Mouse (Mus musculus) limb, embryonic 11.5 days (tissue): Measurements from ENCODE around the gene Dscam. TPM values are rescaled to one million over a fixed set of nuclear protein-coding genes. Genes with fewer than 3 reads are reported as not detected.

Experiments
- ATAC-seq: fragments of 200-750 bp; cut with Nextera tagmentation; 2 replicates; pipeline ENCODE4 v1.8.0; 2017; ENCODE audit warnings: low read depth; ENCODE audit not compliant: insufficient number of reproducible peaks, low FRiP score, low TSS enrichment
- DNase-seq: peaks from one replicate; pipeline ENCODE4 v3.0.0-alpha.2; 2015; ENCODE audit warnings: low spot score
- H3K27ac ChIP-seq: fragments of 300-500 bp; sonication (generic); replicated peaks from 2 replicates; pipeline ENCODE4 v1.5.1; 2014; ENCODE audit warnings: low read depth, mild to moderate bottlenecking, low read length
- H3K27me3 ChIP-seq: fragments of 300-500 bp; sonication (generic); 2 replicates; pipeline ENCODE4 v1.6.1; 2014; ENCODE audit warnings: mild to moderate bottlenecking, low read length, mixed read lengths; ENCODE audit not compliant: control insufficient read depth, insufficient read depth
- H3K36me3 ChIP-seq: fragments of 300-500 bp; sonication (generic); 2 replicates; pipeline ENCODE4 v1.6.1; 2014; ENCODE audit warnings: mild to moderate bottlenecking, low read length, moderate library complexity, mixed read lengths; ENCODE audit not compliant: control insufficient read depth, insufficient read depth
- H3K4me1 ChIP-seq: fragments of 300-500 bp; sonication (generic); 2 replicates; pipeline ENCODE4 v1.6.1; 2014; ENCODE audit warnings: low read length, mixed read lengths; ENCODE audit not compliant: control insufficient read depth, insufficient read depth
- H3K4me2 ChIP-seq: fragments of 300-500 bp; sonication (generic); 2 replicates; pipeline ENCODE4 v1.6.1; 2014; ENCODE audit warnings: low read depth, mild to moderate bottlenecking, moderate library complexity; ENCODE audit not compliant: severe bottlenecking
- H3K4me3 ChIP-seq: fragments of 300-500 bp; sonication (generic); 2 replicates; pipeline ENCODE4 v1.5.1; 2014; ENCODE audit warnings: low read depth, low read length
- H3K9ac ChIP-seq: fragments of 300-500 bp; sonication (generic); 2 replicates; pipeline ENCODE4 v1.6.1; 2014; ENCODE audit warnings: mild to moderate bottlenecking, low read length
- H3K9me3 ChIP-seq: fragments of 300-500 bp; sonication (generic); 2 replicates; pipeline ENCODE4 v1.6.1; 2016; ENCODE audit warnings: low read length; ENCODE audit not compliant: control insufficient read depth
- WGBS: fragments of 180-500 bp; shearing (Covaris S2); extraction: QIAGEN DNeasy Blood & Tissue Kit; methylation state at CpG from one replicate; pipeline ENCODE4 v1.1.7; 2014; 5-methylcytosine and 5-hydroxymethylcytosine counted together
- polyA plus RNA-seq: library from polyadenylated mRNA; unstranded; fragments of >200 nt; fragmentation: Nextera tagmentation; extraction: Ambion mirVana; gene quantifications from 2 replicates; pipeline ENCODE4 v1.2.1, GENCODE M21; 2014

Dscam gene
- polyA plus RNA-seq, 1 experiment from 2014 or later, result 0.11 TPM

GRCm38 (mm10) chr16:97144544-97145194, 25.9 kb downstream of the Dscam start:
- Histone ChIP-seq H3K4me3 (no peak overlapping the region), H3K4me1 (no peaks in the 10 kb centered on the region), H3K27ac (no peak overlapping the region), H3K9me3 (no peaks in the 10 kb centered on the region), H3K27me3 (no peaks in the 10 kb centered on the region), H3K9ac (no peak overlapping the region), H3K4me2 (no peak overlapping the region), H3K36me3 (no peaks in the 10 kb centered on the region)
- WGBS, result 75% methylated on average over 12 of the region's 12 CpGs
- ATAC-seq (no peak), DNase-seq (no peak)

GRCm38 (mm10) chr16:97141943-97142342, 28.6 kb downstream of the Dscam start:
- Histone ChIP-seq H3K9ac (no peak overlapping the region), H3K4me1 (no peaks in the 10 kb centered on the region), H3K9me3 (no peaks in the 10 kb centered on the region), H3K27ac (no peak overlapping the region), H3K4me3 (no peak overlapping the region), H3K36me3 (no peaks in the 10 kb centered on the region), H3K27me3 (no peaks in the 10 kb centered on the region), H3K4me2 (no peak overlapping the region)
- DNase-seq (no peak), ATAC-seq (no peak)
- 90% methylated on average over 1 of the region's 1 CpGs for WGBS

GRCm38 (mm10) chr16:97135003-97135827, 35.3 kb downstream of the Dscam start:
- DNase-seq (no peak), ATAC-seq (no peak)
- no peak overlapping the region for H3K4me3 ChIP-seq
- WGBS, result 89% methylated on average over 10 of the region's 10 CpGs
- H3K27ac ChIP-seq, result no peak overlapping the region
- no peaks in the 10 kb centered on the region for H3K27me3 ChIP-seq
- H3K4me1 ChIP-seq, result no peaks in the 10 kb centered on the region
- H3K36me3 ChIP-seq, result no peaks in the 10 kb centered on the region
- no peaks in the 10 kb centered on the region for H3K9me3 ChIP-seq
- H3K4me2 ChIP-seq, result no peak overlapping the region
- H3K9ac ChIP-seq, result no peak overlapping the region

- ATAC-seq (no peak), DNase-seq (no peak)
- H3K27me3 ChIP-seq, result no peaks in the 10 kb centered on the region
- no peak overlapping the region for H3K9ac ChIP-seq
- no peak overlapping the region for H3K4me2 ChIP-seq
- no peaks in the 10 kb centered on the region for H3K4me1 ChIP-seq
- no peaks in the 10 kb centered on the region for H3K9me3 ChIP-seq
- H3K27ac ChIP-seq, result no peak overlapping the region
- WGBS, result 74% methylated on average over 2 of the region's 2 CpGs
- no peak overlapping the region for H3K4me3 ChIP-seq
- no peaks in the 10 kb centered on the region for H3K36me3 ChIP-seq
Observed at GRCm38 (mm10) chr16:97127296-97127695, 43.3 kb downstream of the Dscam start.

- H3K27me3 ChIP-seq, result no peaks in the 10 kb centered on the region
- WGBS, result 89% methylated on average over 4 of the region's 4 CpGs
- H3K4me2 ChIP-seq, result no peak overlapping the region
- no peaks in the 10 kb centered on the region for H3K4me1 ChIP-seq
- no peak overlapping the region for H3K27ac ChIP-seq
- no peaks in the 10 kb centered on the region for H3K9me3 ChIP-seq
- no peaks in the 10 kb centered on the region for H3K36me3 ChIP-seq
- no peak for DNase-seq
- no peak overlapping the region for H3K9ac ChIP-seq
- no peak for ATAC-seq
- no peak overlapping the region for H3K4me3 ChIP-seq
Observed at GRCm38 (mm10) chr16:97110028-97110427, 60.5 kb downstream of the Dscam start.

DNA sequence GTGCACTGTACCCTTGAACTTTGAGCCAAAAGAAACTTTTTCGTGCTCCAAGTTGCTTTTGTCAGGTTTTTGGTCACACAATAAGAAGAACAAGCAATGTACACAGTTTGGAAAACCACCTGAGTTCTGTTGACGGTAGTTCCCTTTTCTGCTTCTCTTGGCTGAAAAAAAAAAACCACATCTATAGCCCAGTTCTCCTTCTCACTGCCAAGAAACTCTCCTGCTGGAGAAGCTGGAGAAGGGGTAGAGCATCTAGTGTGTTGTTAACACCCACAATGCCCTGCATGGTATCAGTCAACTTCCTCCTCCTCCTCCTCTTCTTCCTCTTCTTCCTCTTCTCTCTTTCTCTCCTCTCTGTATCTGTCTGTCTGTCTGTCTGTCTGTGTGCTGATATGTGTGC, 65.3 kb downstream of the Dscam start:
- ATAC-seq (no peak), DNase-seq (no peak)
- WGBS, result 75% methylated on average over 2 of the region's 2 CpGs
- no peaks in the 10 kb centered on the region for H3K36me3 ChIP-seq
- no peak overlapping the region for H3K4me3 ChIP-seq
- no peaks in the 10 kb centered on the region for H3K27me3 ChIP-seq
- no peaks in the 10 kb centered on the region for H3K4me1 ChIP-seq
- no peak overlapping the region for H3K9ac ChIP-seq
- no peaks in the 10 kb centered on the region for H3K9me3 ChIP-seq
- H3K4me2 ChIP-seq, result no peak overlapping the region
- no peak overlapping the region for H3K27ac ChIP-seq

GRCm38 (mm10) chr16:97103046-97103445, 67.5 kb downstream of the Dscam start:
- Histone ChIP-seq H3K4me1 (peaks cover 4% of the 10 kb centered on the region; the same call in 1 of the 2 replicates), H3K27ac (no peak overlapping the region), H3K4me3 (no peak overlapping the region), H3K9ac (no peak overlapping the region), H3K4me2 (no peak overlapping the region), H3K27me3 (no peaks in the 10 kb centered on the region), H3K9me3 (no peaks in the 10 kb centered on the region), H3K36me3 (no peaks in the 10 kb centered on the region)
- ATAC-seq (no peak), DNase-seq (no peak)
- WGBS, result 81% methylated on average over 2 of the region's 2 CpGs

GRCm38 (mm10) chr16:97100091-97100490, 70.5 kb downstream of the Dscam start:
- no peaks in the 10 kb centered on the region for H3K9me3 ChIP-seq
- no peak overlapping the region for H3K4me3 ChIP-seq
- ATAC-seq (no peak), DNase-seq (no peak)
- H3K4me1 ChIP-seq, result peaks cover 5% of the 10 kb centered on the region; the same call in 1 of the 2 replicates
- no peaks in the 10 kb centered on the region for H3K36me3 ChIP-seq
- no peak overlapping the region for H3K9ac ChIP-seq
- H3K27me3 ChIP-seq, result no peaks in the 10 kb centered on the region
- WGBS, result 67% methylated on average over 2 of the region's 2 CpGs
- H3K4me2 ChIP-seq, result no peak overlapping the region
- H3K27ac ChIP-seq, result no peak overlapping the region
